Comparison of ENCODE assay signal across 11 mouse cellular contexts in the genomic region with DNA sequence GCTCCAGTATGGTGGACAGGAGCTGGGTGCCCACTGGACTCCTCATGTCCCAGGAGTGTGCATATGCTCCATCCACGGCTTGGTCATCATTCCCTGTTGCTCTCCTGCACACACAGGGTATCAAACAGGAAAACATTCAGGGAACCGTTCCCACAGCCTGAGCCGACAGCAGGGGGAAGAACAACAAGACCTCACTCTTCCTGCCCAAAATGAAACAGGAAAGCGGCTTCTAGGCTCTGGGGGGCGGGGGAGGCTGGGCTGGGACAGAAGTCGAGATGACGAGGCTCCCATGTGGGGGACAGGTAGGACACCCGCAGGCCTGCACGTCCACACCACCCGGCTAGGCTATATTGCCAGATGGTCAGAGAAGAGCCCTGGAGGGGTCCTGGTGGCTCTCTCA. TPM values are rescaled to one million over a fixed set of nuclear protein-coding genes. Genes with fewer than 3 reads are reported as not detected.
DNase-seq lines count a peak whose midpoint lies in the region; ATAC-seq and TF ChIP-seq lines count a peak whose summit lies in the region.
"Had no signal": no experiment of that assay in that cellular context is flagged by ENCODE, and none has a peak within 500 bp of the region (broad histone marks: within the 10 kb centered on the region; RNA-seq: fewer than 3 reads in every experiment).

No protein-coding gene starts in this region.

- DNase-seq in heart, adult 11 months, result peak; percentile 99
- no peak for DNase-seq in heart, postnatal 25 days (ENCODE audit: low spot score)
- DNase-seq in neural tube, embryonic 11.5 days (ENCODE audit: low spot score), result peak; percentile 9
- DNase-seq in neural tube, embryonic 10.5 days (ENCODE audit: extremely low spot score, low spot score), result no peak
- DNase-seq in stomach, postnatal 0 days (ENCODE audit: low spot score), result no peak
- DNase-seq in adrenal gland, postnatal 10 days, result no peak
- no peak for DNase-seq in layer of hippocampus, adult 11-12 months (ENCODE audit: low spot score)
- DNase-seq: gastrocnemius, postnatal 25 days had no signal

- no peaks in the 10 kb centered on the region for H3K36me3 ChIP-seq in neural tube, embryonic 11.5 days (ENCODE audit: control insufficient read depth, insufficient read depth, low read length)
- H3K36me3 ChIP-seq in intestine, embryonic 15.5 days, result no peaks in the 10 kb centered on the region
- no peaks in the 10 kb centered on the region; the same call in 1 of the 2 replicates for H3K36me3 ChIP-seq in stomach, postnatal 0 days (ENCODE audit: control insufficient read depth, insufficient read depth, low read length)
- H3K36me3 ChIP-seq: limb, embryonic 13.5 days had no signal

- 71% methylated on average over 10 of the region's 10 CpGs for WGBS in neural tube, embryonic 11.5 days
- 62% methylated on average over 10 of the region's 10 CpGs for WGBS in intestine, embryonic 15.5 days
- 68% methylated on average over 10 of the region's 10 CpGs for WGBS in stomach, postnatal 0 days

- no peak for TF ChIP-seq CTCF in stomach, postnatal 0 days (IDR thresholded peaks at IDR 0.05; ENCODE audit: low read depth)

- H3K4me2 ChIP-seq in neural tube, embryonic 11.5 days (ENCODE audit: low read depth), result no peak overlapping the region
- H3K4me2 ChIP-seq in intestine, embryonic 15.5 days (replicated peaks), result no peak overlapping the region
- no peak overlapping the region for H3K4me2 ChIP-seq in stomach, postnatal 0 days (replicated peaks; ENCODE audit: low read depth)

- H3K4me1 ChIP-seq in neural tube, embryonic 11.5 days (ENCODE audit: control insufficient read depth, insufficient read depth, low read length), result peaks cover 4% of the 10 kb centered on the region; the same call in 1 of the 2 replicates
- H3K4me1 ChIP-seq in intestine, embryonic 15.5 days (replicated peaks), result peaks cover 6% of the 10 kb centered on the region; the same call in 1 of the 2 replicates
- no peaks in the 10 kb centered on the region for H3K4me1 ChIP-seq in stomach, postnatal 0 days (replicated peaks; ENCODE audit: control insufficient read depth, insufficient read depth)

- H3K27me3 ChIP-seq in neural tube, embryonic 11.5 days (ENCODE audit: control insufficient read depth, insufficient read depth, low read length), result peaks cover 5% of the 10 kb centered on the region
- H3K27me3 ChIP-seq in intestine, embryonic 15.5 days (replicated peaks), result no peaks in the 10 kb centered on the region
- no peaks in the 10 kb centered on the region for H3K27me3 ChIP-seq in stomach, postnatal 0 days (ENCODE audit: control insufficient read depth, insufficient read depth, low read length)

- no peaks in the 10 kb centered on the region for H3K9me3 ChIP-seq in neural tube, embryonic 11.5 days (ENCODE audit: control insufficient read depth, low read length)
- H3K9me3 ChIP-seq in intestine, embryonic 15.5 days, result no peaks in the 10 kb centered on the region
- no peaks in the 10 kb centered on the region for H3K9me3 ChIP-seq in stomach, postnatal 0 days (ENCODE audit: control insufficient read depth, low read length)
- H3K9me3 ChIP-seq: limb, embryonic 13.5 days had no signal

- H3K27ac ChIP-seq in neural tube, embryonic 11.5 days (ENCODE audit: low read depth, low read length), result no peak overlapping the region
- peak overlapping the region; percentile 0; the same call in 1 of the 2 replicates for H3K27ac ChIP-seq in intestine, embryonic 15.5 days
- H3K27ac ChIP-seq in stomach, postnatal 0 days (replicated peaks), result 0 out of 2 replicates have a peak overlapping the region, but pooled peaks have one; percentile 24
- H3K27ac ChIP-seq: limb, embryonic 13.5 days had no signal

- TF ChIP-seq EP300 in stomach, postnatal 0 days (optimal IDR thresholded peaks at IDR 0.05), result no peak

- no peak overlapping the region for H3K4me3 ChIP-seq in neural tube, embryonic 11.5 days (ENCODE audit: low read depth, low read length)
- no peak overlapping the region for H3K4me3 ChIP-seq in intestine, embryonic 15.5 days (replicated peaks)
- no peak overlapping the region for H3K4me3 ChIP-seq in stomach, postnatal 0 days (ENCODE audit: low read depth, low read length)
- H3K4me3 ChIP-seq: limb, embryonic 13.5 days had no signal

- no peak for ATAC-seq in neural tube, embryonic 11.5 days (ENCODE audit: insufficient read depth, low FRiP score, low TSS enrichment)
- ATAC-seq in intestine, embryonic 15.5 days, result no peak
- ATAC-seq in stomach, postnatal 0 days (ENCODE audit: low FRiP score, low TSS enrichment), result no peak
- ATAC-seq: activated CD4-positive, CD25-positive, alpha-beta regulatory T cell, adult 4 months had no signal

- intact Hi-C loops in heart, postnatal 25 days (cut with DNase I), result no loop called here

- no peak overlapping the region for H3K9ac ChIP-seq in neural tube, embryonic 11.5 days (ENCODE audit: low read length)
- no peak overlapping the region for H3K9ac ChIP-seq in intestine, embryonic 15.5 days
- no peak overlapping the region for H3K9ac ChIP-seq in stomach, postnatal 0 days (ENCODE audit: low read length)
- H3K9ac ChIP-seq: limb, embryonic 13.5 days had no signal

RNA-seq across cellular contexts. Expression of gene Dll4, which starts 10.9 kb away (rescaled TPM):
- total RNA-seq in heart, postnatal 25 days (2021), result 10 to 100 TPM; 16.7 to 22.5 TPM
- 3.1 and 3.8 TPM in 2 replicates for polyA plus RNA-seq in neural tube, embryonic 11.5 days (2014; fragmentation: Nextera tagmentation; extraction: Ambion mirVana)
- 8.3 and 8.4 TPM in 2 replicates for polyA plus RNA-seq in intestine, embryonic 15.5 days (2015; fragmentation: Nextera tagmentation; extraction: Ambion mirVana)
- polyA plus RNA-seq in stomach, postnatal 0 days (2015; fragmentation: Nextera tagmentation; extraction: Ambion mirVana), result 3.7 TPM in 2 replicates
- 10 to 100 TPM; 16.4 to 18.4 TPM for total RNA-seq in adrenal gland, postnatal 10 days (2021)
- polyA plus RNA-seq: activated CD4-positive, CD25-positive, alpha-beta regulatory T cell, adult 4 months had no signal

RNA-seq across cellular contexts. Expression of gene Chac1, which starts 14.6 kb away (rescaled TPM):
- 1 to 10 TPM; 7.2 to 9.3 TPM for total RNA-seq in heart, postnatal 25 days (2021)
- polyA plus RNA-seq in neural tube, embryonic 11.5 days (2014; fragmentation: Nextera tagmentation; extraction: Ambion mirVana), result 0.95 and 1.3 TPM in 2 replicates
- polyA plus RNA-seq in intestine, embryonic 15.5 days (2015; fragmentation: Nextera tagmentation; extraction: Ambion mirVana), result 2.3 and 2.7 TPM in 2 replicates
- polyA plus RNA-seq in stomach, postnatal 0 days (2015; fragmentation: Nextera tagmentation; extraction: Ambion mirVana), result 2.0 and 2.6 TPM in 2 replicates
- total RNA-seq in adrenal gland, postnatal 10 days (2021), result 1 to 10 TPM; 2.4 to 5.8 TPM
- polyA plus RNA-seq: activated CD4-positive, CD25-positive, alpha-beta regulatory T cell, adult 4 months had no signal

RNA-seq across cellular contexts. Expression of gene Vps18, which starts 47.9 kb away (rescaled TPM):
- 10 to 100 TPM; 11.9 to 13.0 TPM for total RNA-seq in heart, postnatal 25 days (2021)
- polyA plus RNA-seq in neural tube, embryonic 11.5 days (2014; fragmentation: Nextera tagmentation; extraction: Ambion mirVana), result 17.4 and 17.8 TPM in 2 replicates
- 20.9 and 22.5 TPM in 2 replicates for polyA plus RNA-seq in intestine, embryonic 15.5 days (2015; fragmentation: Nextera tagmentation; extraction: Ambion mirVana)
- polyA plus RNA-seq in stomach, postnatal 0 days (2015; fragmentation: Nextera tagmentation; extraction: Ambion mirVana), result 7.7 and 8.0 TPM in 2 replicates
- 10 to 100 TPM; 16.0 to 17.7 TPM for total RNA-seq in adrenal gland, postnatal 10 days (2021)

Comparison
In these comparisons a context has a peak if more than half of its experiments do, and no peak if none do; other contexts are left out.
1. DNase-seq: peak in heart, adult 11 months (single experiment) and neural tube, embryonic 11.5 days (single experiment); none in heart, postnatal 25 days (single experiment), neural tube, embryonic 10.5 days (single experiment), stomach, postnatal 0 days (single experiment), adrenal gland, postnatal 10 days (single experiment) and layer of hippocampus, adult 11-12 months (single experiment).